Mouse (Mus musculus): ENCODE measurements around the gene Ptch1.

- TF ChIP-seq CTCF (IDR thresholded peaks at IDR 0.05 in 2 of 3, conservative IDR thresholded peaks at IDR 0.05 in 1 of 3; ENCODE audit: control insufficient read depth in 1 of 3, insufficient read depth in 1 of 3, low read depth in 2 of 3, low read length in 3 of 3, poor library complexity in 1 of 3, severe bottlenecking in 1 of 3) (no peak), POLR2A (IDR thresholded peaks at IDR 0.05; ENCODE audit: control insufficient read depth in 1 of 2, insufficient read depth in 1 of 2, low read depth in 1 of 2, low read length in 2 of 2, poor library complexity in 1 of 2) (no peak), MAFK (IDR thresholded peaks at IDR 0.05; ENCODE audit: borderline replicate concordance, low read depth, low read length) (no peak), POLR2AphosphoS5 (IDR thresholded peaks at IDR 0.05; ENCODE audit: borderline replicate concordance, low read depth, low read length) (no peak)
Observed at GRCm38 (mm10) chr13:63515542-63515941, 57.9 kb downstream of the Ptch1 start.
